Mouse (Mus musculus): ENCODE results near the gene C9.

DNA sequence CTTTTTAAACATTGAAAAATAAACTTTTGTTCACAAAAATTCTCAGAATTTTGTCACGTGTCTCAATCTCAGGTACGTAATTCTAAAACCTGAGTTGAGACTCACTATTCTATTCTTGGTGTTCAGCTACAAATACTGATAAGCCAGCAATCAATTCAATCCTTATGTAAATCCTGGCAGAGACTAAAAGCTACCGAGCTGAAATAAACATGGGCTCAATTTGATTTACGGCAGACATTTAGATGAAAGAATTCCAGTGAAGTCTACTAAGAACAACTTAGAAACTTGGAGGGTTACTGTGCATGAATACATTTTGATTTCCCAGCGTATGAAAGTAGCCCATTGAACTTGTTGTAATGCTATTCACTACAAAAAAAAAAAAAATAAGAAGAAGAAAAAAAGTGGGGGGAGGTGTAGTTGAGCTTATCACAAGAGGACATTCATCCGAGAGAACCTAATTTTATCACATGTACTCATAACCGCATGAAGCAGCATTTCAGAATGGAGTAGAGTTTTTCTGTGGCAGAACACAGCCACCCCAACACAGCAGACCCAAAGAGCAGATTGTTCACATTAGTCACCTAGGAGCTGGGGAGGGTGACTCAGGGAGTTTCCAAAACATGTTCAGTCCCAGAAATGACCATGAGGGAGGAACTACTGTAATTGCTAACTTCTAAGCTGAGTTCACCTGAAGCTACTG is 94.7 kb downstream of the C9 start:
- TF ChIP-seq CTCF (IDR thresholded peaks at IDR 0.05; ENCODE audit: low read depth, low read length) (no peak), POLR2AphosphoS5 (IDR thresholded peaks at IDR 0.05; ENCODE audit: insufficient replicate concordance, low read depth, low read length) (no peak), GATA1 (IDR thresholded peaks at IDR 0.05; ENCODE audit: borderline replicate concordance, low read length) (no peak)
